Comparison of ENCODE assay signal across 12 mouse cellular contexts in the genomic region with DNA sequence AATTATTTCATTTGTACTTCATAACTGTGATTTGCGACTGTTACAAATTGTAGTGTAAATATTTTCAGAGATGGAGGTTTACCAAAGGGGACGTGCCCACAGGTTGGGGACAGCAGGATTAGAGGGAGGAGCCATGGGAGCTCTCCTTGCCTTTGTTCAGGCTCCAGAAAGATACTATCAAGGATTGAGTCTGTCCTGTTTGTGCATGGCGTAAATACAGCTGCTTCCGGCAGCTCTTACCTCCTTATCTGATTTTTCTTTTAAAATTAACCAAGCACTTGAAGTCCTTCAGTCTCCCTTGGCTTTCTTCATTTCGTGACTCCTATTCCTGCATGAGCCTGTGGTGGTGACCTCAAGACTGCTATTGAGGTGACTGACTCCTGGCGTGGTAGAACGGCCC. TPM values are rescaled to one million over a fixed set of nuclear protein-coding genes. Genes with fewer than 3 reads are reported as not detected.
A peak's percentile ranks its signal among the peaks of the same experiment; 100 is the strongest.
DNase-seq lines count a peak whose midpoint lies in the region; ATAC-seq and TF ChIP-seq lines count a peak whose summit lies in the region.
"Had no signal": no experiment of that assay in that cellular context is flagged by ENCODE, and none has a peak within 500 bp of the region (broad histone marks: within the 10 kb centered on the region; RNA-seq: fewer than 3 reads in every experiment).

No protein-coding gene starts in this region.

- no peaks in the 10 kb centered on the region for H3K9me3 ChIP-seq in hindbrain, embryonic 10.5 days
- no peaks in the 10 kb centered on the region for H3K9me3 ChIP-seq in hindbrain, embryonic 12.5 days (replicated peaks)
- no peaks in the 10 kb centered on the region for H3K9me3 ChIP-seq in hindbrain, embryonic 15.5 days
- no peaks in the 10 kb centered on the region for H3K9me3 ChIP-seq in midbrain, embryonic 16.5 days (replicated peaks; ENCODE audit: control insufficient read depth, low read length, poor library complexity, severe bottlenecking)
- H3K9me3 ChIP-seq: heart, embryonic 13.5 days had no signal

- H3K27ac ChIP-seq in hindbrain, embryonic 10.5 days, result 0 out of 2 replicates have a peak overlapping the region, but pooled peaks have one; percentile 64
- H3K27ac ChIP-seq in hindbrain, embryonic 12.5 days, result no peak overlapping the region
- peak overlapping the region; percentile 60 for H3K27ac ChIP-seq in hindbrain, embryonic 15.5 days (replicated peaks)
- H3K27ac ChIP-seq in midbrain, embryonic 16.5 days (ENCODE audit: low read length), result peak overlapping the region; percentile 14; the same call in 1 of the 2 replicates
- H3K27ac ChIP-seq: heart, embryonic 13.5 days had no signal

- 82% methylated on average over 7 of the region's 7 CpGs for WGBS in hindbrain, embryonic 10.5 days
- WGBS in hindbrain, embryonic 12.5 days, result 86% methylated on average over 7 of the region's 7 CpGs
- WGBS in lung, adult 2 months, result 39% methylated on average over 7 of the region's 7 CpGs
- 83% methylated on average over 7 of the region's 7 CpGs for WGBS in hindbrain, embryonic 15.5 days
- WGBS in midbrain, embryonic 16.5 days, result 79% methylated on average over 7 of the region's 7 CpGs

- H3K4me3 ChIP-seq in hindbrain, embryonic 10.5 days, result no peak overlapping the region
- no peak overlapping the region for H3K4me3 ChIP-seq in hindbrain, embryonic 12.5 days
- no peak overlapping the region for H3K4me3 ChIP-seq in lung, adult 2 months (replicated peaks; ENCODE audit: extremely low read depth, low read depth, low read length)
- no peak overlapping the region for H3K4me3 ChIP-seq in hindbrain, embryonic 15.5 days
- no peak overlapping the region for H3K4me3 ChIP-seq in midbrain, embryonic 16.5 days (ENCODE audit: low read depth, low read length)
- H3K4me3 ChIP-seq: heart, embryonic 13.5 days had no signal

- peaks cover 27% of the 10 kb centered on the region for H3K4me1 ChIP-seq in hindbrain, embryonic 10.5 days (replicated peaks)
- H3K4me1 ChIP-seq in hindbrain, embryonic 12.5 days, result peaks cover 17% of the 10 kb centered on the region; the same call in 1 of the 2 replicates
- peaks cover 46% of the 10 kb centered on the region for H3K4me1 ChIP-seq in lung, adult 2 months (ENCODE audit: control insufficient read depth, insufficient read depth, low read length)
- H3K4me1 ChIP-seq in hindbrain, embryonic 15.5 days (replicated peaks), result peaks cover 36% of the 10 kb centered on the region
- H3K4me1 ChIP-seq in midbrain, embryonic 16.5 days (ENCODE audit: control insufficient read depth, insufficient read depth, low read length), result peaks cover 31% of the 10 kb centered on the region

- ATAC-seq in hindbrain, embryonic 12.5 days (ENCODE audit: low FRiP score), result no peak
- no peak for ATAC-seq in hindbrain, embryonic 15.5 days (ENCODE audit: low FRiP score, low read depth)
- ATAC-seq in midbrain, embryonic 16.5 days, result no peak

- no peak for TF ChIP-seq CTCF in lung, adult 2 months (IDR thresholded peaks at IDR 0.05; ENCODE audit: insufficient read depth, low read length)

- no peak overlapping the region for H3K9ac ChIP-seq in hindbrain, embryonic 12.5 days
- no peak overlapping the region for H3K9ac ChIP-seq in hindbrain, embryonic 15.5 days
- no peak overlapping the region for H3K9ac ChIP-seq in midbrain, embryonic 16.5 days (ENCODE audit: low read depth, low read length)
- H3K9ac ChIP-seq: heart, embryonic 13.5 days had no signal

- no peaks in the 10 kb centered on the region for H3K27me3 ChIP-seq in hindbrain, embryonic 10.5 days (ENCODE audit: insufficient read depth, poor library complexity, severe bottlenecking)
- H3K27me3 ChIP-seq in hindbrain, embryonic 12.5 days, result no peaks in the 10 kb centered on the region
- no peaks in the 10 kb centered on the region for H3K27me3 ChIP-seq in hindbrain, embryonic 15.5 days
- H3K27me3 ChIP-seq in midbrain, embryonic 16.5 days (ENCODE audit: control insufficient read depth, insufficient read depth, low read depth, low read length), result no peaks in the 10 kb centered on the region
- H3K27me3 ChIP-seq: heart, embryonic 13.5 days had no signal

- peaks cover 66% of the 10 kb centered on the region for H3K36me3 ChIP-seq in hindbrain, embryonic 10.5 days
- peaks cover 37% of the 10 kb centered on the region for H3K36me3 ChIP-seq in hindbrain, embryonic 12.5 days
- peaks cover 16% of the 10 kb centered on the region for H3K36me3 ChIP-seq in hindbrain, embryonic 15.5 days
- peaks cover 10% of the 10 kb centered on the region for H3K36me3 ChIP-seq in midbrain, embryonic 16.5 days (ENCODE audit: control insufficient read depth, insufficient read depth, low read length)

- no peak for TF ChIP-seq POLR2A in lung, adult 2 months (IDR thresholded peaks at IDR 0.05; ENCODE audit: borderline replicate concordance, extremely low read depth, low read depth, low read length)

- DNase-seq in hindbrain, embryonic 10.5 days (ENCODE audit: low spot score), result no peak
- peak; percentile 61 to 70 for DNase-seq in lung, adult 18-20 months
- DNase-seq in lung, adult 2 months, result no peak
- no peak for DNase-seq in spleen, postnatal 14 days (ENCODE audit: low spot score in 2 of 2)
- DNase-seq in natural killer cell, adult 2 months (ENCODE audit: low spot score in 2 of 2), result no peak
- DNase-seq: adrenal gland, adult 8-10 months; gastrocnemius, postnatal 10 days; layer of hippocampus, postnatal 36 days had no signal

- no peak overlapping the region for H3K4me2 ChIP-seq in hindbrain, embryonic 12.5 days (replicated peaks)
- H3K4me2 ChIP-seq in hindbrain, embryonic 15.5 days, result no peak overlapping the region
- no peak overlapping the region for H3K4me2 ChIP-seq in midbrain, embryonic 16.5 days (ENCODE audit: low read length)
- H3K4me2 ChIP-seq: heart, embryonic 13.5 days had no signal

RNA-seq across cellular contexts. Expression of gene Abhd2, which starts 26.5 kb away (rescaled TPM):
- polyA plus RNA-seq in hindbrain, embryonic 10.5 days (2016; fragmentation: Nextera tagmentation; extraction: Ambion mirVana), result 8.0 and 10.1 TPM in 2 replicates
- polyA plus RNA-seq in hindbrain, embryonic 12.5 days (2016; fragmentation: Nextera tagmentation; extraction: Ambion mirVana), result 14.3 and 17.7 TPM in 2 replicates
- polyA plus RNA-seq in lung, adult 2 months (2012; rRNA removed), result 53.1 and 64.0 TPM in 2 replicates
- 18.9 and 19.8 TPM in 2 replicates for polyA plus RNA-seq in hindbrain, embryonic 15.5 days (2015; fragmentation: Nextera tagmentation; extraction: Ambion mirVana)
- 18.7 and 19.3 TPM in 2 replicates for polyA plus RNA-seq in midbrain, embryonic 16.5 days (2015; fragmentation: Nextera tagmentation; extraction: Ambion mirVana)

Comparison
In these comparisons a context has a peak if more than half of its experiments do, and no peak if none do; other contexts are left out.
1. DNase-seq: peak in lung, adult 18-20 months (2 of 2); none in hindbrain, embryonic 10.5 days (single experiment), lung, adult 2 months (single experiment), spleen, postnatal 14 days (0 of 2) and natural killer cell, adult 2 months (0 of 2).